Mouse (Mus musculus) activated CD4-positive, CD25-positive, alpha-beta regulatory T cell, adult 4 months (primary cell): ENCODE data around the gene Armh1. TPM values are rescaled to one million over a fixed set of nuclear protein-coding genes. Genes with fewer than 3 reads are reported as not detected.

Experiments used
- polyA plus RNA-seq, 2 experiments: library from polyadenylated mRNA; unstranded; fragments of 100-300 nt; shearing (Covaris generic); gene quantifications; one replicate each; pipeline ENCODE4 v1.2.1; 2017

Armh1 gene
- polyA plus RNA-seq, 2 experiments from 2014 or later: not detected

Other genes starting within 250 kb of the Armh1 start
- gene Eif2b3, start 232.7 kb downstream of the Armh1 start, polyA plus RNA-seq: 10 to 100 TPM; 28.4 to 29.5 TPM
- not detected for gene Ptch2, start 156.1 kb downstream of the Armh1 start, polyA plus RNA-seq
- 10 to 100 TPM; 22.7 to 24.1 TPM for gene Btbd19, start 126.4 kb downstream of the Armh1 start, polyA plus RNA-seq
- 1 to 10 TPM; 1.7 to 3.5 TPM for gene Tctex1d4, start 125.3 kb downstream of the Armh1 start, polyA plus RNA-seq
- 10 to 100 TPM; 10.6 to 14.6 TPM for gene Plk3, start 118.2 kb downstream of the Armh1 start, polyA plus RNA-seq
- gene Rps8, start 95.9 kb downstream of the Armh1 start, polyA plus RNA-seq: 100 to 1,000 TPM; 869 to 969 TPM
- gene Kif2c, start 69.5 kb downstream of the Armh1 start, polyA plus RNA-seq: 10 to 100 TPM; 10.4 to 15.4 TPM
- 1 to 10 TPM in 1 of 2 experiments, not detected in 1; 1.6 TPM for gene Tmem53, start 174 bp downstream of the Armh1 start, polyA plus RNA-seq
- gene Rnf220, start 244.9 kb upstream of the Armh1 start, polyA plus RNA-seq: 10 to 100 TPM; 14.1 to 19.8 TPM